Mouse (Mus musculus) ovary, postnatal 14 days (tissue): ENCODE results near the gene Mtrex.

ENCODE experiments used
- DNase-seq: peaks from one replicate; pipeline ENCODE4 v3.0.0; 2022; ENCODE audit warnings: low spot score

Mtrex gene

GRCm38 (mm10) chr13:112823911-112824648 lies 103.1 kb downstream of the Mtrex start:
- no peak for DNase-seq

DNA sequence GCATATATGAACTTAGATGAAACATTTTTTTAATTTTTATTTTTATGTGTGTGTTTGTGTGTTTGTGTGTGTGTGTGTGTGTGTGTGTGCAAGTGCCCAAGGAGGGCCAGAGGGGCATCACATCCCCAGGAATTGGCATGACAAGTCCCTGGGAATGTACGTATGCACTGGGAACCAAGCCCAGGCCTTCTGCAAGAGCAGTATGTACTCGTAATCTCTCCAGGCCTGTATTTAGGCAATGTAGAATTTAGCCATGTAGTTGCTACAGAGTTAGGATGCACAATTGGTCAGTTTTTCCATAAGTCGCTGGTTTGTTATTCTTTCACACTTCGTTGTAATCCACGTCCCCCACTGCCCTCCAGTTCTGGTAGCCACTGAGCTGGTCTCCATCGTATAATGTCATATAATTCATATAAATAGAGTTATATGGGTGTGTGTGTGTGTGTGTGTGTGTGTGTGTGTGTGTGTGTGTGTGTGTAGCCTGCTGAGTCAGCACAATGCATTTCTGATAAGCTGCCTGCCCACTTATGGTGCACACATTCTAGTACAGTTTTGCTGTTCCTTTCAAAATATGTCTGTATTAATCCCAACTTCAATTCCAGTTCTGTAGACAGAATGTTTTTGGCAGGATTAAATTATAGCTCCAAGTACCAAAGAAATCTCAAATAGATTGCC lies 103.8 kb downstream of the Mtrex start:
- DNase-seq = no peak

GRCm38 (mm10) chr13:112822413-112822812 lies 104.8 kb downstream of the Mtrex start:
- DNase-seq = no peak

DNA sequence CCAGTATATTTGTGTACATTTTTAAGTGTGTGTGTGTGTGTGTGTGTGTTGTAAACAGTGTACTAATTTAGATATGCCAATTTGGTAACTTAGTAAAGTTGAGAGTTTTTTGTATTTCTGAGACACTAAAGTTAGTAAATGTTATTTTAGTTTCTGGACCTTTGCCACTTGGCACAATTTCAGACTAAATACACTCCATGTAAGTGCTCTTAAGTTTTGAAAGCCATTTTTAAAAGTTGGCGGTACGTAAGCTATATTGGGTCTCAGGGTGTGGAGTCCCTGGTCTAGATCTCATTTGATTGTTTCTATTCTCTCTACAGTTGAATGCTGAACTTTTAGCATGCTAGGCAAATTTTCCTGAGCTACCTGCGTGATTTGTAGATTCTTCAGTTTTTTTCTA lies 109.1 kb downstream of the Mtrex start:
- DNase-seq = no peak
